Mouse (Mus musculus) embryonic facial prominence, embryonic 14.5 days (tissue): ENCODE results near the gene Camk2b. TPM values are rescaled to one million over a fixed set of nuclear protein-coding genes. Genes with fewer than 3 reads are reported as not detected.

Source experiments
- ATAC-seq: fragments of 200-750 bp; cut with Nextera tagmentation; 2 replicates; pipeline ENCODE4 v1.8.0; 2017; ENCODE audit warnings: low read depth, moderate number of reproducible peaks, moderate TSS enrichment
- DNase-seq: peaks from one replicate; pipeline ENCODE4 v3.0.0-alpha.2; 2015; ENCODE audit warnings: low spot score
- H3K27ac ChIP-seq: fragments of 300-500 bp; sonication (generic); replicated peaks from 2 replicates; pipeline ENCODE4 v1.5.1; 2014; ENCODE audit warnings: low read depth, mild to moderate bottlenecking, low read length, moderate library complexity
- H3K27me3 ChIP-seq: fragments of 300-500 bp; sonication (generic); replicated peaks from 2 replicates; pipeline ENCODE4 v1.6.1; 2014; ENCODE audit warnings: low read length; ENCODE audit not compliant: control insufficient read depth, insufficient read depth
- H3K36me3 ChIP-seq: fragments of 300-500 bp; sonication (generic); 2 replicates; pipeline ENCODE4 v1.6.1; 2014; ENCODE audit warnings: low read length, mixed read lengths; ENCODE audit not compliant: control insufficient read depth, insufficient read depth
- H3K4me1 ChIP-seq: fragments of 300-500 bp; sonication (generic); 2 replicates; pipeline ENCODE4 v1.6.1; 2014; ENCODE audit warnings: antibody characterized with exemption, low read length; ENCODE audit not compliant: control insufficient read depth, insufficient read depth
- H3K4me2 ChIP-seq: fragments of 300-500 bp; sonication (generic); 2 replicates; pipeline ENCODE4 v1.6.1; 2014; ENCODE audit warnings: low read depth, mild to moderate bottlenecking, low read length, moderate library complexity, mixed read lengths
- H3K4me3 ChIP-seq: fragments of 300-500 bp; sonication (generic); 2 replicates; pipeline ENCODE4 v1.5.1; 2014; ENCODE audit warnings: low read depth, mild to moderate bottlenecking, low read length
- H3K9ac ChIP-seq: fragments of 300-500 bp; sonication (generic); 2 replicates; pipeline ENCODE4 v1.6.1; 2014; ENCODE audit warnings: low read depth, mild to moderate bottlenecking, low read length, moderate library complexity, mixed read lengths
- H3K9me3 ChIP-seq: fragments of 300-500 bp; sonication (generic); 2 replicates; pipeline ENCODE4 v1.6.1; 2016; ENCODE audit warnings: low read length; ENCODE audit not compliant: control insufficient read depth
- WGBS: fragments of 180-500 bp; shearing (Covaris S2); extraction: QIAGEN DNeasy Blood & Tissue Kit; methylation state at CpG from one replicate; pipeline ENCODE4 v1.1.7; 2014; 5-methylcytosine and 5-hydroxymethylcytosine counted together
- polyA plus RNA-seq: library from polyadenylated mRNA; unstranded; fragments of >200 nt; fragmentation: Nextera tagmentation; extraction: Ambion mirVana; gene quantifications from 2 replicates; pipeline ENCODE4 v1.2.1, GENCODE M21; 2014

Camk2b gene
- polyA plus RNA-seq, 1 experiment from 2014 or later, result 9.2 TPM

DNA sequence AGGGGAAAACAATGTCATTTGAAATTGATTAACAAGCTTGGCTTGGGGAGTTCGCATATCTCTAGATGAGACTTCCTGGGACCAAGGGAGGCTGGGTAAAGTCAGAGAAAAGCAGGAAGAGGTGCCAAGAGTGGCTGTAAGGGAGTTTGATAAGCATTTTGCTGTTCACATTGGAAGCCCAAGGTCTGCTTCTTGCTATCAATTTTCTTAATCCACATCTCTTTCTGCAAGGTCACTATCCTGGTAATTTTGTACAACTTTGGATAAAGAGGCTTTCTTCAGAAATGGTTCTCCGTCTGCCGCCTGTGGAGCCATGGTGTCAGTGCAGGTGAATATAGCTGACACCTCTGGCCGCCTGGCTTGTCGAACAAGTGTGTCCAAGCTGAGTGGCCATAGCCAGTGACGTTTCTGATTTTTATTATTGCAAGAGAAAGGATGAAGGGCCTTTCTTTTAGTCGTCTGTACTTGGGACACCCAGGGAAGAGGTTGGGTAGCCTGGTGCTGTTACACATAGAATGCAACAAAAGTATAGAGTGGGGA is 111.1 kb downstream of the Camk2b start:
- H3K4me2 ChIP-seq, result peak overlapping the region; percentile 75
- peak overlapping the region; percentile 92 for H3K27ac ChIP-seq
- H3K4me1 ChIP-seq, result peaks cover 11% of the 10 kb centered on the region
- peaks cover 15% of the 10 kb centered on the region for H3K36me3 ChIP-seq
- 8% methylated on average over 7 of the region's 7 CpGs for WGBS
- peak overlapping the region; percentile 95 for H3K4me3 ChIP-seq
- ATAC-seq (peak; percentile 71), DNase-seq (peak; percentile 64)
- H3K27me3 ChIP-seq, result no peaks in the 10 kb centered on the region
- H3K9ac ChIP-seq, result peak overlapping the region; percentile 94
- H3K9me3 ChIP-seq, result no peaks in the 10 kb centered on the region

DNA sequence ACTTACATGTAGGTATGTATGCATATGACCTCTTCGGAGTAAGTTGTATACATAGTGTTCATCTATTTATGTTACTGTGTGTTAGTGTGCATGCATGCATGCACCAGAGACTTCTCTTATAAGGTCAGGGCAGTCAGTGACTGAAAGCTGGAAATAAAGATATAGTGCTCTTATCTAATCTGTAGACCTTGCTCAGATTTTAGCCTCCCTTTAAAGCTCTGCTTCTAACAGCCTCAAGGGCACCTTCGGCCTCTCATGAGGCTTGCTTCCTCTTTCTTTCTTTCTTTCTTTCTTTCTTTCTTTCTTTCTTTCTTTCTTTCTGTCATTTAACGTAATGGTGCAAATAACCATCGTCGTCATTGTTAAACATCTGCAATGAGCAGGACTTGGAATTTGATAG is 111.7 kb downstream of the Camk2b start:
- Histone ChIP-seq H3K27ac (no peak overlapping the region; the same call in 1 of the 2 replicates), H3K4me1 (peaks cover 11% of the 10 kb centered on the region), H3K9me3 (no peaks in the 10 kb centered on the region), H3K36me3 (peaks cover 11% of the 10 kb centered on the region; the same call in 1 of the 2 replicates), H3K27me3 (no peaks in the 10 kb centered on the region), H3K4me2 (no peak overlapping the region), H3K4me3 (no peak overlapping the region), H3K9ac (no peak overlapping the region)
- DNase-seq, result no peak
- no peak for ATAC-seq
- WGBS, result 75% methylated on average over 5 of the region's 5 CpGs

DNA sequence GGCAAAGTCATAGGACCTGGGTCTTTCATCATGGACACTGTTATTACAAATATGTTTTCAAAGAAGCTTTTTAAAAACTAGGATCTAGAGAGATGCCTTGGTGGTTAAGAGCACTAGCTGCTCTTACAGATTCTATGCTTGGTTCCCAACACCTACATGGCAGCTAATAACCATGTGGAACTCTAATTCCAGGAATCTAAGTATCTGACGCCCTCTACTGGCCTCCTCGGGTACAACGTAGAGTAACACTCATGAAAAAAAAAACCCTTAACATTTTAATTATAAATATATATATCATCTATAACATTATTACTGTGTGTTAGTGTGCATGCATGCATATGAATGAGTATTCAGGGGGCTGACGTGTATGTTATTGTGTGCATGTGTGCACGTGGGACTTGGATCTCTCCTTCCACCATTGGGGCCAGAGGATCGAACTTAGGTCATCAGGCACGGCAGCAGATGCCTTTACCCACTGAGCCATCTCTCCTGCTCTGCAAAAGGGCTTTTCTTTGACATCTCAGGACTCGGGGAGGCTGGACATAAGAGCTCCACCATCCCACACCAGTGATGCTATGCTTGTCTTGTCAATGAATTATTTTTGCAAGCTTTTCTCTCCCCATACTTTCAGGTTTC is 112.9 kb downstream of the Camk2b start:
- H3K9ac ChIP-seq, result no peak overlapping the region
- no peak overlapping the region for H3K27ac ChIP-seq
- H3K27me3 ChIP-seq, result no peaks in the 10 kb centered on the region
- peaks cover 19% of the 10 kb centered on the region for H3K4me1 ChIP-seq
- no peaks in the 10 kb centered on the region for H3K9me3 ChIP-seq
- 33% methylated on average over 8 of the region's 8 CpGs for WGBS
- H3K4me2 ChIP-seq, result no peak overlapping the region
- no peak for DNase-seq
- 0 out of 2 replicates have a peak, but pooled peaks cover 4% of the 10 kb centered on the region for H3K36me3 ChIP-seq
- no peak overlapping the region for H3K4me3 ChIP-seq
- no peak for ATAC-seq

DNA sequence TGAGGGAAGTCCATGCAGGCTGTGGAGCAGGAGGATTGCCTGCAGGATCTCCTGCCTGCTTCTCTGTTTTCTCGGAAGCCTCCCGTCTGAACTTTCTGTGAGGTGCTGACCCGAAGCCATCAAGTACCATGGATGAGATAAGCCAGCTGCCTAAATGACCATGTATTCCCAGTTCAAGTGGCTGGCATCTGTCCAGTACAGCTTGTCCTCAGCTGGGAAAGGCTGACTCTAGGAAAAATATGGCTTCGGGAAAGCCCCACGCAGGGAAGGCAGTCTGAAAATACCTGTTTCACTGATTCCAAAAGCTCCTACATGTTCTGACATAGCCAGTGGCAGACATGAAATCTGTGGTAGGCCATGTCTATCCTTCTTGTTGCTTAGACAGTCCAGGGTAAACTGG is 113.7 kb downstream of the Camk2b start:
- 0 out of 2 replicates have a peak, but pooled peaks cover under 1% of the 10 kb centered on the region for H3K36me3 ChIP-seq

DNA sequence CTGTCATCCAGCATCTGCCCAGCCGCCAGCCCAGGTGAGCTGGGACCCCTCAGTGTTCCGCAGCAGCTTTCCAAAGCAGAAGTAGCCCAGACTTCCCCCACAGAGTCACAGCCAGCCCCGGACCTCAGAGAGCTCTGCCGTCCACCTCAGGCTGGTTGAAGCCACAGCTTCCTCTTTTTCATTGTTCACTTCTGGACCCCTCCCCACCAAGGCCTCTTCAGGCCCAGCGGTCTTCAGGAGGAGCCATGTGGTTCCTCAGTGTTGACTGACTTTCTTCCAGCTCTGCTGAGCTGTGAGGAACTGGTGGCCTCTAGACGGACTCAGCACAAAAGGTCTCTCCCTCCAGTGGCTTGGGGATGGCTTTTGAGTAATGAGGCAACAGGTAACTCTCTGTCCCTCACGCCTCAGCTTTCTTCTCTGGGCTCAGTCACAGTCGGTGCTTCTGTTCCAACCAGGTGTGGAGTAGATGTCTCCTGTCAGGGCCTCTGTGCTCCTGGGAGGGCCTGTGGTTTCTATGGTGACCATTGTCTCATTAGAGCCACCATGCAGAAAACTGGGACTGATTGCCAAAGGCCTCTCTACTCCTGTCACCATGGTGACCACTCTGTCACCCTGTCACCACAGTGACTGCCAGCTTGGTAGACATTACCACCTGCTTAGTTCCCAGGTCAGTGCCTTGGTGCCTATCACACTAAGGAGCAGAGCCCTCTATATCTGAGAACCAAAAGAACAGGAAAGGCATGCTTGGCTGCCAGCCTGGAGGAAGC is 116.4 kb downstream of the Camk2b start, which contains the start of gene Gck:
Gene Gck, minus strand, starts transcription at position 496 of the 767 bp plus-strand sequence.
- ATAC-seq (peak; percentile 78), DNase-seq (peak; percentile 59)
- Histone ChIP-seq H3K9ac (no peak within 1 kb of the TSS), H3K4me3 (no peak within 1 kb of the TSS), H3K36me3 (no peaks in the 10 kb centered on the region), H3K4me2 (no peak within 1 kb of the TSS), H3K4me1 (peaks cover 11% of the 10 kb centered on the region), H3K9me3 (no peaks in the 10 kb centered on the region), H3K27me3 (no peaks in the 10 kb centered on the region), H3K27ac (0 out of 2 replicates have a peak within 1 kb of the TSS, but pooled peaks have one; percentile 11)
- WGBS, result 61% methylated on average over 8 of the region's 8 CpGs

More for the DNA sequence above, 113.7 kb downstream of the Camk2b start:
- no peaks in the 10 kb centered on the region for H3K9me3 ChIP-seq
- H3K9ac ChIP-seq, result no peak overlapping the region
- no peak overlapping the region for H3K27ac ChIP-seq
- no peak overlapping the region for H3K4me2 ChIP-seq
- WGBS, result 74% methylated on average over 5 of the region's 5 CpGs
- no peak overlapping the region for H3K4me3 ChIP-seq
- no peak for DNase-seq
- H3K27me3 ChIP-seq, result no peaks in the 10 kb centered on the region
- ATAC-seq, result no peak
- peaks cover 19% of the 10 kb centered on the region for H3K4me1 ChIP-seq

DNA sequence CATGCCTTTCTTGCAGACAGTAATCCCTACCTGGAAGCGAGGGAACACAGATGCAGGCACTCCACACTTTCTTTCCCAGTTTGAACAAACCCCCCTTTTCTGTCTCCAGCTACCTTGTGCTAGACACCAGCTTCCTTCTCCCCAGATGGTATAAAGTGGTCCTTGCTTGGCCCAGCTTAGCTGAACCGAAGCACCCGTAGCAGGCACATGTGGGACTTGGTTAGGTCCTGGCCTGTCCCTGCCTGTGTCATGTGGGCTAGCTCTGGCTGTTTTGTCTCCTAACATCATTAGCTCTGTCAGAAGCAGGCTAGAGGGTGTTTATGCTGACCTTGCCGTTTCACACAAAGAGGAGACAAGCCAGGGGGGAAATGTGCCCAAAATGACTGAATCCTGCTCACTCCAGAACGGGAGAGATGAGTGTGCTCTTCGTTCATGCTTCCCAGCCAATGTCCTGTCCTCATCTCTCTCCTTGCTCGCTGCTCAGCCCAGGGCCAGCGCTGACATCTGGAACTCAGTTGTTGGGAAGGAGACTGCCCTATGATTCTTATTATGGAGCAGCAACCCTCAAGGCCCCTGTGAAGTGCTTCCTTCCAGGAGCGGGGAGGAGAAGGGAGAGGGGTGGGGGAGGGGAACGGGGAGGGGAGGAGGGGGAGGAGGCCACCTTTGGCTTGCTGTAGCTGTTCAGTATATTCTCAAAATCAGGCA is 117.5 kb downstream of the Camk2b start:
- peaks cover 9% of the 10 kb centered on the region; the same call in 1 of the 2 replicates for H3K4me1 ChIP-seq
- H3K4me3 ChIP-seq, result no peak overlapping the region
- H3K9me3 ChIP-seq, result no peaks in the 10 kb centered on the region
- ATAC-seq (no peak), DNase-seq (no peak)
- H3K27me3 ChIP-seq, result no peaks in the 10 kb centered on the region
- no peaks in the 10 kb centered on the region for H3K36me3 ChIP-seq
- H3K27ac ChIP-seq, result 0 out of 2 replicates have a peak overlapping the region, but pooled peaks have one; percentile 11
- no peak overlapping the region for H3K4me2 ChIP-seq
- 39% methylated on average over 10 of the region's 10 CpGs for WGBS
- no peak overlapping the region for H3K9ac ChIP-seq

DNA sequence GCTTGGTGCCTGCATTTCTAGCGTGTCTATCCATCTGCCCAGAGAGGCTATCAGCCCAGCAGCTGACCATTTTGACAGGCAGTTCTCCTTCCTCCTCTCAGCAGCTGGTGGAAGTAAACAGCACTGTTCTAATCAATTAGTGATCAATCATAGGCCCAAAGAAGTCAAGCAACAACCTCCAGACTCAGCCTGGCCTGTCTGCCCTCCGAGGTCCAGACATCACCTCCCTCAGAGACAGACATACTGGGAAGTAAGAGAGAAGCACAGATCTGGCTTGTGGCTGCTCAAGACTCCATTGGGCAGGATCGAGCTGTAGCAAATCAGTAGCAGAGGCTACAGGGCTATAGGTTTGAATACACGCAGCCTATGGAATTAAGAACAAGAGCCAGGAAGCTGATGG is 118.4 kb downstream of the Camk2b start:
- no peak overlapping the region for H3K4me2 ChIP-seq
- peaks cover 9% of the 10 kb centered on the region; the same call in 1 of the 2 replicates for H3K4me1 ChIP-seq
- 45% methylated on average over 4 of the region's 4 CpGs for WGBS
- H3K4me3 ChIP-seq, result no peak overlapping the region
- no peaks in the 10 kb centered on the region for H3K9me3 ChIP-seq
- ATAC-seq, result no peak
- H3K27me3 ChIP-seq, result no peaks in the 10 kb centered on the region
- no peak overlapping the region for H3K9ac ChIP-seq
- H3K27ac ChIP-seq, result no peak overlapping the region
- no peaks in the 10 kb centered on the region for H3K36me3 ChIP-seq
- DNase-seq, result no peak

DNA sequence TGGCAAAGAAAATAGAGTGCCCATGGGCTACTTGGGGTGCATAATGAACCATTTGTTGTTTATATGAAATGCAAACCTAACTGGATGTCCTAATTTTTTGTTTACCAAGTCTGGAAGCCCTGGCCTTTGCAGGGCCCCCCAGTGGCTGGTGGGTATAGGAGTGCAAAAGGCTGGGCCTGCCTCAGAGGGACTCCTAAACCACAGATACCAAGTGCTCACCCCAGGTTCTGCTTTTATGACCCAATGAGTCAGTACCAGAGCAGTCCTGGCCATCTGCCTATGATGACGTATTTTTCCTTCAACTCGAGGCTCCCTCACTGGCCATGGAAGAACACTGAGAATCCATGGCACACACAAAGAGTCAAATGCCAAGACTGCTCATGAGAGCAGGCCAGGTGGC is 121.1 kb downstream of the Camk2b start:
- H3K4me1 ChIP-seq, result peaks cover 9% of the 10 kb centered on the region; the same call in 1 of the 2 replicates
- no peak for ATAC-seq

More for the DNA sequence above, 121.1 kb downstream of the Camk2b start:
- DNase-seq, result no peak
- 78% methylated on average over 2 of the region's 2 CpGs for WGBS
- no peak overlapping the region for H3K4me2 ChIP-seq
- no peaks in the 10 kb centered on the region for H3K27me3 ChIP-seq
- no peak overlapping the region for H3K27ac ChIP-seq
- no peak overlapping the region for H3K4me3 ChIP-seq
- no peak overlapping the region for H3K9ac ChIP-seq
- no peaks in the 10 kb centered on the region for H3K36me3 ChIP-seq
- H3K9me3 ChIP-seq, result no peaks in the 10 kb centered on the region
